Mouse (Mus musculus) stomach, embryonic 14.5 days (tissue): ENCODE data around the gene Gm45021. TPM values are rescaled to one million over a fixed set of nuclear protein-coding genes. Genes with fewer than 3 reads are reported as not detected.

Experiments
- ATAC-seq: fragments of 200-750 bp; cut with Nextera tagmentation; 2 replicates; pipeline ENCODE4 v1.8.0; 2017; ENCODE audit warnings: low read depth, moderate TSS enrichment; ENCODE audit not compliant: insufficient number of reproducible peaks, insufficient read depth, low FRiP score
- H3K27ac ChIP-seq: fragments of 300-500 bp; sonication (generic); 2 replicates; pipeline ENCODE4 v1.5.1; 2014; ENCODE audit warnings: mild to moderate bottlenecking, low read length, moderate library complexity, mixed read lengths
- H3K27me3 ChIP-seq: fragments of 300-500 bp; sonication (generic); 2 replicates; pipeline ENCODE4 v1.6.1; 2014; ENCODE audit warnings: low read length, control low read depth, mixed read lengths; ENCODE audit not compliant: control insufficient read depth, insufficient read depth
- H3K36me3 ChIP-seq: fragments of 300-500 bp; sonication (generic); 2 replicates; pipeline ENCODE4 v1.6.1; 2014; ENCODE audit warnings: mild to moderate bottlenecking, control low read depth, low read length, moderate library complexity, mixed read lengths; ENCODE audit not compliant: control insufficient read depth, insufficient read depth
- H3K4me1 ChIP-seq: fragments of 300-500 bp; sonication (generic); 2 replicates; pipeline ENCODE4 v1.6.1; 2014; ENCODE audit warnings: low read length, control low read depth, mixed read lengths; ENCODE audit not compliant: control insufficient read depth, insufficient read depth
- H3K4me2 ChIP-seq: fragments of 300-500 bp; sonication (generic); replicated peaks from 2 replicates; pipeline ENCODE4 v1.6.1; 2014; ENCODE audit warnings: low read depth, low read length, control low read depth
- H3K4me3 ChIP-seq: fragments of 300-500 bp; sonication (generic); 2 replicates; pipeline ENCODE4 v1.5.1; 2014; ENCODE audit warnings: low read depth, low read length, control low read depth
- H3K9ac ChIP-seq: fragments of 300-500 bp; sonication (generic); replicated peaks from 2 replicates; pipeline ENCODE4 v1.6.1; 2014; ENCODE audit warnings: low read depth, mild to moderate bottlenecking, control low read depth, low read length, moderate library complexity, mixed read lengths
- H3K9me3 ChIP-seq: fragments of 300-500 bp; sonication (generic); 2 replicates; pipeline ENCODE4 v1.6.1; 2016; ENCODE audit warnings: low read depth, low read length, control low read depth; ENCODE audit not compliant: control insufficient read depth
- WGBS: fragments of 180-500 bp; shearing (Covaris S2); extraction: QIAGEN DNeasy Blood & Tissue Kit; methylation state at CpG from one replicate; pipeline ENCODE4 v1.1.7; 2014; 5-methylcytosine and 5-hydroxymethylcytosine counted together
- polyA plus RNA-seq: library from polyadenylated mRNA; unstranded; fragments of >200 nt; fragmentation: Nextera tagmentation; extraction: Ambion mirVana; gene quantifications from 2 replicates; pipeline ENCODE4 v1.2.1, GENCODE M21; 2014

Gm45021 gene
- polyA plus RNA-seq, 1 experiment from 2014 or later = not detected

GRCm38 (mm10) chr6:48568036-48568984 is 21.1 kb upstream of the Gm45021 start:
- no peak overlapping the region for H3K9ac ChIP-seq
- peak overlapping the region; percentile 44; the same call in 1 of the 2 replicates for H3K27ac ChIP-seq
- 60% methylated on average over 21 of the region's 21 CpGs for WGBS
- H3K9me3 ChIP-seq = no peaks in the 10 kb centered on the region
- H3K36me3 ChIP-seq = no peaks in the 10 kb centered on the region
- H3K4me2 ChIP-seq = no peak overlapping the region
- no peak overlapping the region for H3K4me3 ChIP-seq
- ATAC-seq = no peak
- H3K27me3 ChIP-seq = no peaks in the 10 kb centered on the region
- H3K4me1 ChIP-seq = peaks cover 38% of the 10 kb centered on the region; the same call in 1 of the 2 replicates

GRCm38 (mm10) chr6:48569065-48569807 is 20.2 kb upstream of the Gm45021 start:
- Histone ChIP-seq H3K27me3 (no peaks in the 10 kb centered on the region), H3K4me1 (peaks cover 39% of the 10 kb centered on the region; the same call in 1 of the 2 replicates), H3K9ac (no peak overlapping the region), H3K9me3 (no peaks in the 10 kb centered on the region), H3K4me3 (no peak overlapping the region), H3K4me2 (no peak overlapping the region), H3K27ac (no peak overlapping the region), H3K36me3 (no peaks in the 10 kb centered on the region)
- 62% methylated on average over 8 of the region's 8 CpGs for WGBS
- no peak for ATAC-seq

- peak overlapping the region; percentile 39 for H3K4me2 ChIP-seq
- peaks cover 33% of the 10 kb centered on the region; the same call in 1 of the 2 replicates for H3K4me1 ChIP-seq
- peak overlapping the region; percentile 13; the same call in 1 of the 2 replicates for H3K4me3 ChIP-seq
- peak overlapping the region; percentile 53 for H3K27ac ChIP-seq
- H3K9me3 ChIP-seq = no peaks in the 10 kb centered on the region
- no peaks in the 10 kb centered on the region for H3K27me3 ChIP-seq
- no peak for ATAC-seq
- H3K36me3 ChIP-seq = no peaks in the 10 kb centered on the region
- 95% methylated on average over 5 of the region's 5 CpGs for WGBS
- no peak overlapping the region for H3K9ac ChIP-seq
These were observed 17.4 kb upstream of the Gm45021 start for GRCm38 (mm10) chr6:48572014-48572413.

DNA sequence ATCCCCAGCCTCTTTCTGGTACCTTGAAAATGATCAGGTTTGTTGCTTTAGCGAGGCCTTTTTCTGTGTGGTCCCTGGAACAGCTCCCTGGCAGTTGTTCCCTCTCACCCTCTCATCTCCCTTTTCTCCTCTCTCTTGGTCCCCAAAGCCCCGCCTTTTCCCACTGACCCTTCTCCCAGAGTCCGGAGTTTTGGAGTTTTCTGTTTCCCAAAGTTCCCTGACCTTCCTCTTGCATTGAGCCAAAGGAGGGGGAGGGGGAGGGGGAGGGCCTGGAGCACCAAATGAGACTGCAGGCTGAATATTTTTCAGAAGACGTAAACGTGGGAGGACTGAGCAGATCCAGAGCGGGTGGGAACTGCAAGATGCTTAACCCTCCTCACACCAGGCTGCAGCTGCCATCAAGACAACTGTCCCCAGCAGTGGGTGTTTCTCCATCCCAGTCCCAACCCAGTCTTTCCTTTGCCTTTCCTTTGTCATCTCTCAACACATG is 16.8 kb upstream of the Gm45021 start, which contains the start of gene Rarres2:
Rarres2 (minus strand) TSS at position 218 of the 490 bp plus-strand sequence.
- 9% methylated on average over 6 of the region's 6 CpGs for WGBS
- Histone ChIP-seq H3K27me3 (no peaks in the 10 kb centered on the region), H3K4me3 (peak within 1 kb of the TSS; percentile 13; the same call in 1 of the 2 replicates), H3K9ac (no peak within 1 kb of the TSS), H3K4me2 (peak within 1 kb of the TSS; percentile 39), H3K4me1 (peaks cover 33% of the 10 kb centered on the region; the same call in 1 of the 2 replicates), H3K36me3 (no peaks in the 10 kb centered on the region), H3K9me3 (no peaks in the 10 kb centered on the region), H3K27ac (peak within 1 kb of the TSS; percentile 53)
- peak; percentile 70 for ATAC-seq

DNA sequence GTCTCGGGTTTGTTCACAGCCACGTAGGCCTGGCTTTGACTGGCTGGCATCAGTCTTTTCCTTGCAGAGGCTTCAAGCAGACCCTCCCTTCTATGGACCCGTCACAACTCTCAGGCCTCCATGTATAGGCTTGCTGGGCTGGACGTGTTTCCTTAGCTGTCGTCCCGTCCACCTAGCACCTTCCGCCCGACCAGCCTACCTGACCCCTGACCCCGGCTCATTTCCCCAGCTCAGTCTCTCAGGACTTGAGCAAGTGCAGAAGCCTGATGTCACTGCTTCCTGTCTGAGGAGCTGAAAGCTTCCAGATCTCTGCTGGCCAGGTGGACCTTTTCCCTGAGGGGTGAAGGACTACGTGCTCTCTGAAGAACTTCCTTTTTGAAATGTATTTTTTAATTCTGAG is 16.1 kb upstream of the Gm45021 start:
- WGBS = 29% methylated on average over 10 of the region's 10 CpGs
- peak overlapping the region; percentile 53; the same call in 1 of the 2 replicates for H3K27ac ChIP-seq
- peak; percentile 57; the same call in 1 of the 2 replicates for ATAC-seq

GRCm38 (mm10) chr6:48573981-48574380 is 15.4 kb upstream of the Gm45021 start:
- 71% methylated on average over 3 of the region's 3 CpGs for WGBS
- no peak for ATAC-seq
- H3K4me3 ChIP-seq = no peak overlapping the region
- peak overlapping the region; percentile 21; the same call in 1 of the 2 replicates for H3K27ac ChIP-seq
- no peaks in the 10 kb centered on the region for H3K36me3 ChIP-seq
- no peaks in the 10 kb centered on the region for H3K9me3 ChIP-seq
- H3K27me3 ChIP-seq = no peaks in the 10 kb centered on the region
- H3K9ac ChIP-seq = no peak overlapping the region
- H3K4me1 ChIP-seq = peaks cover 28% of the 10 kb centered on the region; the same call in 1 of the 2 replicates
- no peak overlapping the region for H3K4me2 ChIP-seq

More for the DNA sequence above, 16.1 kb upstream of the Gm45021 start:
- Histone ChIP-seq H3K4me1 (peaks cover 35% of the 10 kb centered on the region; the same call in 1 of the 2 replicates), H3K4me3 (no peak overlapping the region), H3K4me2 (no peak overlapping the region), H3K27me3 (no peaks in the 10 kb centered on the region), H3K9ac (no peak overlapping the region), H3K36me3 (no peaks in the 10 kb centered on the region), H3K9me3 (no peaks in the 10 kb centered on the region)

GRCm38 (mm10) chr6:48578736-48579135 is 10.7 kb upstream of the Gm45021 start:
- Histone ChIP-seq H3K36me3 (no peaks in the 10 kb centered on the region), H3K4me1 (peaks cover 9% of the 10 kb centered on the region; the same call in 1 of the 2 replicates), H3K27me3 (no peaks in the 10 kb centered on the region), H3K27ac (peak overlapping the region; percentile 56; the same call in 1 of the 2 replicates), H3K4me3 (no peak overlapping the region), H3K9me3 (no peaks in the 10 kb centered on the region), H3K4me2 (0 out of 2 replicates have a peak overlapping the region, but pooled peaks have one; percentile 15), H3K9ac (no peak overlapping the region)
- ATAC-seq = no peak
- WGBS = 21% methylated on average over 5 of the region's 5 CpGs

DNA sequence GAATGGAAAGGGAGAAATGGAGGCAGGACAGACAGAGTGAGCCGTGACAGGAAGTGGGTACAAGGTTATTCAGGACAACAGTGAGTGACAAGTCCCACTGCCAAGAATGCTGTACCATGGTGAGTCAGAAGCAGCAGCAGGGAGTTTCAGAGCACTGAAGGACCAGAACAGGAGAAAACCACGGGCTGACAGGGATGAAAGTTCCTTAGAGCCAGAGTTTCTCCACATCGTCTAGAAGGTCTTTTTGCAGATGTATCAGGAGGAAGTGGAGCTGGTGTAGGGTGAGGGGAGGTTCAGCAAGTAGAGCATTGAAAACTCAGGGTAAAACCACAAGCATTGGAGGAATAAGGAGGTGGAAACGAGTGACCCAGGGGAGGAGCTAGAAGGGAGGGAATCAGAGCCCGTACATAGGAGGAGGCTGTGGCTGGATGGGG is 10.2 kb upstream of the Gm45021 start:
- 0 out of 2 replicates have a peak overlapping the region, but pooled peaks have one; percentile 15 for H3K4me2 ChIP-seq

More for the DNA sequence above, 10.2 kb upstream of the Gm45021 start:
- Histone ChIP-seq H3K9ac (no peak overlapping the region), H3K36me3 (no peaks in the 10 kb centered on the region), H3K4me3 (no peak overlapping the region), H3K4me1 (peaks cover 9% of the 10 kb centered on the region; the same call in 1 of the 2 replicates), H3K9me3 (no peaks in the 10 kb centered on the region), H3K27ac (peak overlapping the region; percentile 56; the same call in 1 of the 2 replicates), H3K27me3 (no peaks in the 10 kb centered on the region)
- 21% methylated on average over 5 of the region's 5 CpGs for WGBS
- ATAC-seq = no peak
